In the genomic region with DNA sequence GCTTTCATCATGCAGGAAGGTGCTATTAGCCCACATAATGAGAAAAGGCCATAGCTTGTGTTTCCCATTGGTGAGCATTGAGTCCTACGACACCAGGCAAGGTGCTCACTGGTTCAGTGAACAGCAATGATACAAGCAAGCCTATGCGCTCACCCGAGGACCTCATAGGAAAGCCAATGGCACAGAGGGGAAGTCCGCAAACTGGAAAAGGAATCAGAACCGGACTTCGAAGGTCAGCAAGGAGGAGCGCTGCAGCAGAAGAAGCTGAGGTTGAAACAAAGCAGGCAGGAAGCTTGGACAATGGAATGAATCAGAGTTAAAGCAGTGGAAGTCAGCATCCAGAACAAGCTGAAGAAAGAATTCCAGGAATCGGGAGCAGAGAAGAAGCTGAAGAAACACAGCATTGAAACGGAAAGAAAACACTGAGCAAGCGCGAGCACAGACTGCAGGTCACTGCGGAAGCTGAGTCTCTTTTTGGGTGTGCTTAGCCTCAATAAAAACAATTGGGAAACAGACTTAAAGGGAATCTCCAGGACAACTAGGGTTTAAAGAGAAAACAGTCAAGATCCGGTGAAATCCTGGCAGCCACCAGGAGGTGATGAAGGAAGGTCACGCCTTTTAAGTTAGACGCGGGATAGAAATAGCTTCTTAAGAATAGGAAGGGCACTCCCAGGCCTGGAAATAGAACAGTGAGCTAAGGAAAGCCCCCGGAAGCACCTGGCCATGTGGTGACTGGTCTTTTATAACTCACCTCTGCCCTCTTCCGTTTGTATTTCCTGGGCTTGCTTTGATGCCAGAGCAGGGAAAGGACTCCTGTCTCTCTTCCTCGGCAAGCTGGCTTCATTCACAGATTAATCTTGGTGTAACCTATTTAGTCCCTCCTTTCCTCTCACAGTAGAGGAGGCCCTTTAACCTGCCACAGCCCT, we compare ENCODE assay signal across 8 mouse cellular contexts.
DNase-seq lines count a peak whose midpoint lies in the region; ATAC-seq lines count a peak whose summit lies in the region.

No protein-coding gene starts in this region.

- H3K4me1 ChIP-seq in kidney, embryonic 16.5 days (ENCODE audit: insufficient read depth, low read length) = 0 out of 2 replicates have a peak, but pooled peaks cover 6% of the 10 kb centered on the region

- peak; percentile 7 for DNase-seq in embryo, embryonic 10 days (ENCODE audit: low spot score)
- no peak for DNase-seq in embryo, embryonic 11 days
- DNase-seq in heart, adult 18-20 months = peak; percentile 52 to 83
- no peak for DNase-seq in cerebellum, adult 11-12 months
- no peak for DNase-seq in layer of hippocampus, postnatal 10 days (ENCODE audit: low spot score in 2 of 2)
- no peak for DNase-seq in ovary, postnatal 36 days (ENCODE audit: low spot score)

- H3K36me3 ChIP-seq in kidney, embryonic 16.5 days (ENCODE audit: insufficient read depth, low read length) = no peaks in the 10 kb centered on the region

- WGBS in kidney, embryonic 16.5 days = 56% methylated on average over 19 of the region's 19 CpGs

- H3K4me3 ChIP-seq in kidney, embryonic 16.5 days (ENCODE audit: low read length) = no peak overlapping the region

- no peaks in the 10 kb centered on the region for H3K9me3 ChIP-seq in kidney, embryonic 16.5 days (ENCODE audit: low read length)

- H3K27ac ChIP-seq in kidney, embryonic 16.5 days (ENCODE audit: low read length) = peak overlapping the region; percentile 48; the same call in 1 of the 2 replicates

- no peaks in the 10 kb centered on the region for H3K27me3 ChIP-seq in kidney, embryonic 16.5 days (ENCODE audit: insufficient read depth, low read length)

- ATAC-seq in kidney, embryonic 16.5 days (ENCODE audit: low FRiP score, low TSS enrichment) = peak; percentile 39; the same call in 1 of the 2 replicates
- 0 out of 2 replicates have a peak, but pooled peaks have one; percentile 17 for ATAC-seq in megakaryocyte-erythroid progenitor cell, adult 5-6 weeks (replicated peaks; ENCODE audit: low FRiP score, low TSS enrichment, poor library complexity, severe bottlenecking)

- H3K9ac ChIP-seq in kidney, embryonic 16.5 days (replicated peaks; ENCODE audit: low read length) = no peak overlapping the region

- H3K4me2 ChIP-seq in kidney, embryonic 16.5 days (replicated peaks; ENCODE audit: low read depth, low read length) = no peak overlapping the region

Comparison
In these comparisons a context has a peak if more than half of its experiments do, and no peak if none do; other contexts are left out.
1. DNase-seq: peak in embryo, embryonic 10 days (single experiment) and heart, adult 18-20 months (2 of 2); none in embryo, embryonic 11 days (single experiment), cerebellum, adult 11-12 months (single experiment), layer of hippocampus, postnatal 10 days (0 of 2) and ovary, postnatal 36 days (single experiment).